Mouse (Mus musculus) ES-CJ7 (cell line): ENCODE data around the gene Ctsz.

Experiments
- DNase-seq: peaks from one replicate; pipeline ENCODE4 v3.0.0; 2011; ENCODE audit warnings: low read depth, low spot score

Ctsz gene

GRCm38 (mm10) chr2:174438737-174439449 lies at the start of gene Ctsz:
Ctsz (minus strand) TSS chr2:174439039.
- DNase-seq, result peak; percentile 65

GRCm38 (mm10) chr2:174487005-174487404 lies 48.2 kb upstream of the Ctsz start:
- DNase-seq, result no peak

GRCm38 (mm10) chr2:174478746-174479145 lies 39.9 kb upstream of the Ctsz start:
- DNase-seq, result no peak

- no peak for DNase-seq
Measured at GRCm38 (mm10) chr2:174477543-174478319, 38.9 kb upstream of the Ctsz start.

GRCm38 (mm10) chr2:174473550-174473927 lies 34.7 kb upstream of the Ctsz start:
- no peak for DNase-seq

- peak; percentile 99 for DNase-seq
Measured at GRCm38 (mm10) chr2:174472818-174473549, 34.1 kb upstream of the Ctsz start, which contains the start of gene Prelid3b. Prelid3b (minus strand) TSS chr2:174473081.

GRCm38 (mm10) chr2:174472407-174472806 lies 33.6 kb upstream of the Ctsz start:
- DNase-seq, result peak; percentile 42

- no peak for DNase-seq
Measured at GRCm38 (mm10) chr2:174470786-174471405, 32.1 kb upstream of the Ctsz start.

- DNase-seq, result no peak
Measured at GRCm38 (mm10) chr2:174470333-174470732, 31.5 kb upstream of the Ctsz start.

- peak; percentile 94 for DNase-seq
Measured at GRCm38 (mm10) chr2:174463789-174464523, 25.1 kb upstream of the Ctsz start, which contains the start of gene Atp5e. Atp5e (minus strand) TSS chr2:174464105.

- DNase-seq, result peak; percentile 36
Measured at GRCm38 (mm10) chr2:174463370-174463769, 24.5 kb upstream of the Ctsz start.

GRCm38 (mm10) chr2:174459365-174459764 lies 20.5 kb upstream of the Ctsz start:
- DNase-seq, result no peak

- DNase-seq, result peak; percentile 35
Measured at GRCm38 (mm10) chr2:174453681-174454080, 14.8 kb upstream of the Ctsz start.

GRCm38 (mm10) chr2:174450353-174450752 lies 11.5 kb upstream of the Ctsz start, which contains the start of gene Tubb1:
Tubb1 (plus strand) TSS chr2:174450695.
- DNase-seq, result no peak

GRCm38 (mm10) chr2:174448405-174448804 lies 9.6 kb upstream of the Ctsz start:
- no peak for DNase-seq

GRCm38 (mm10) chr2:174446905-174447304 lies 8.1 kb upstream of the Ctsz start:
- no peak for DNase-seq

- DNase-seq, result no peak
Measured at GRCm38 (mm10) chr2:174446492-174446891, 7.7 kb upstream of the Ctsz start.

- no peak for DNase-seq
Measured at GRCm38 (mm10) chr2:174445018-174445417, 6.2 kb upstream of the Ctsz start.

- DNase-seq, result no peak
Measured at GRCm38 (mm10) chr2:174444359-174444758, 5.5 kb upstream of the Ctsz start.

GRCm38 (mm10) chr2:174443046-174443445 lies 4.2 kb upstream of the Ctsz start:
- DNase-seq, result no peak

GRCm38 (mm10) chr2:174442460-174442859 lies 3.6 kb upstream of the Ctsz start:
- no peak for DNase-seq
